Mouse (Mus musculus): ENCODE data around the gene Tomm20l.

DNA sequence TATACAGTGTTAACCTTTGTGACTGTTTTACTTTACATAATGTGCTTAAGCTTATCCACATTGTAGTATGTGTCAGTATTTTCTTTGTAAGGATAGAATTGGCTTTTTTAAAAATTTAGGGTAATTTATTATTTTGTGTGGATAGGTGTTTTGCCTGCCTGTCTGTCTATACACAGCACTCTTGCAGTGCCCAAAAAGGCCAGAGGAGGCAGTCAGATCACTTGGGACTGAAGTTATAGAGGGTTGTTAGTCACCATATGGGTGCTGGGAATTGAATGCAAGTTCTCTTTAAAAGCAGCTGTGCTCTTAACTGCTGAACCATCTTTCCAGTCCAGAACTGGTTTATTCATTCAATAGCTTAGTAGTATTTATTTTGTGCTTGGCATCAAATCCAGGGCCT lies 30.0 kb downstream of the Tomm20l start:
- TF ChIP-seq CTCF (conservative IDR thresholded peaks at IDR 0.05; ENCODE audit: insufficient read depth, insufficient read length, low read depth, low read length) (no peak), POLR2A (IDR thresholded peaks at IDR 0.05; ENCODE audit: low read depth, low read length) (no peak)
